Mouse (Mus musculus): ENCODE data around the gene Olfr354. TPM values are rescaled to one million over a fixed set of nuclear protein-coding genes. Genes with fewer than 3 reads are reported as not detected.

Gene Olfr354
- not detected in 2 replicates for polyA plus RNA-seq (2012; ENCODE audit: insufficient read depth, insufficient read length, missing spikeins)

DNA sequence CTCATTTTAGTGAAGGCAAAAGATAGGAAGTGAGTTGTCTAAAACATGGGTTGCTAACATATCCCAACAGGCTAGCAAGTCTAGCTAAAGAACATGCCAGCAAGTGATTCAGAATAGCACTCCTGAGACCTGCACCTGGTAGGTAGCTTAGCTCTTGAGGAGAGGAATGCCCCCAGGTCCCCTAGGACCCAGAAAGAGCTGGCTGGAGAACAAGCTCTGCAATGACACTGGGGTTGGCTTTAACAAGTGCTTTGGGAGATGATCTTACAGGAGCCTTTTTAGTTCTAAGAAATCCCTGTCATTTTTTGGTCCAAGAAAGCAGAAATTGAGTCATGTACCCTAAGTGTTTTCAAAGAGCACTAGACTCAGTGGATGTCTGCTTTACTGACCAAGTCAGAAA lies at the start of gene Olfr354:
TSS of gene Olfr354 (plus strand) at position 301 of the 400 bp plus-strand sequence.
- H3K27ac ChIP-seq (replicated peaks; ENCODE audit: low read depth, low read length), result no peak within 1 kb of the TSS
- no peak within 1 kb of the TSS for H3K4me3 ChIP-seq (ENCODE audit: insufficient read depth, low read depth, low read length)
- H3K4me1 ChIP-seq (ENCODE audit: control insufficient read depth, insufficient read depth, insufficient read length, low read length), result no peaks in the 10 kb centered on the region

DNA sequence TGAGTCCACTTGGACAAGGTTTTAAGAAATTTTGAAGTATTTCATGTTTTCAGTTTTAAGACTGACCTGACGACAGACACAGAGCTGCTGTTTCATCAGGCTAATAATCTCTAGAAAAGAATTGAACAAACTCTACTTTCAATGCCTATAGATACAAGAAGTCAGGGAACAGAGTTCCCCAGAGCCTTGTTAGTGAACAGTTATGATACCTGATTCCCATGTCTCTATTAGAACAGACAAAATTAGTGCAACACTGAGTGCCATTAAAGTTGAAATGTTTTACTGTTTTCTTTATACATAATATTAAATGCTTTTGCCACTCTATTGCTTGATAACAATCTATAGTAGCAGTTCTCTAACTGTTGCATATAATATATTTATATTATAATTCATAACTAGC lies 42.9 kb upstream of the Olfr354 start, which contains the start of gene Olfr351:
TSS of gene Olfr351 (minus strand) at position 101 of the 400 bp plus-strand sequence.
- H3K4me3 ChIP-seq (ENCODE audit: insufficient read depth, low read depth, low read length), result no peak within 1 kb of the TSS
- H3K4me1 ChIP-seq (ENCODE audit: control insufficient read depth, insufficient read depth, insufficient read length, low read length), result no peaks in the 10 kb centered on the region
- no peak within 1 kb of the TSS for H3K27ac ChIP-seq (replicated peaks; ENCODE audit: low read depth, low read length)

DNA sequence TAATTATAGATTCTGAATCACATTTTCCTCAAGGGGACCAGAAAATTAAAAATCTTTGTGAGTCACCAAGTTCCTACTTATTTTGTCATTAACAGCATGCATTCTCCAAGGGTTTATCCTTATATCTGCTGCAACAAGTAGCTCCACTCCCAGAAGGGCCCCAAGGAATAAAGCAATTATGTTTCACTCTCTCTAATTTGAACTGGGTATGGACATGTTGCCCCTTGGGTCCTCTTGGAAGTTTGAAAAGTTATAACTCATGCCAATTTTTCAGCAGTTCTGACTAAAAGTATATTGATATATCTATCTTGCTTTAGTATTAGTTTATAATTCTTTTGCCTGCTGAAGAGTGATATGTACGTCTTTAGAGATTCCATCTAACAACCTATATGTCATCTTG lies 37.3 kb upstream of the Olfr354 start, which contains the start of gene Olfr352:
TSS of gene Olfr352 (plus strand) at position 301 of the 400 bp plus-strand sequence.
- H3K27ac ChIP-seq (replicated peaks; ENCODE audit: low read depth, low read length), result no peak within 1 kb of the TSS
- H3K4me1 ChIP-seq (ENCODE audit: control insufficient read depth, insufficient read depth, insufficient read length, low read length), result no peaks in the 10 kb centered on the region
- H3K4me3 ChIP-seq (ENCODE audit: insufficient read depth, low read depth, low read length), result no peak within 1 kb of the TSS

DNA sequence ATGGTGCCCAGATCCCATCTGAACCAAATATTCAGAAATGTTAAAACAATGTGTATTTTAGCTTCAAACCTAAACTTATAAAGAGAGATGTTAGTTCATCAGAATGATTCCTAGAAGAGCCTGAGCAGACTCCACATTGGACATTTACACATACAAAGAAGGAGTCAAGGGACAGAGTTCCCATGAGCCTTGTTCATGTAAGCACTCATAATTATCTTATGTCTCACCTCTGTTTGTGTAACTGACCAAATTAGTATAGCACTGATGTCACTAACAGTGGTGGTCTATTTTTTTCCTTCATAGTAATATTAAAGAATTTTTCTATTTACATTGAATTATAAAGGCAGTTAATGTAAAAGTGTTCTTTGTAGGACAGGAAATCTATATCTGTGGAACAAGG lies 12.6 kb upstream of the Olfr354 start, which contains the start of gene Olfr353:
TSS of gene Olfr353 (minus strand) at position 101 of the 400 bp plus-strand sequence.
- Histone ChIP-seq H3K4me1 (ENCODE audit: control insufficient read depth, insufficient read depth, insufficient read length, low read length) (no peaks in the 10 kb centered on the region), H3K27ac (replicated peaks; ENCODE audit: low read depth, low read length) (no peak within 1 kb of the TSS), H3K4me3 (ENCODE audit: insufficient read depth, low read depth, low read length) (no peak within 1 kb of the TSS)

DNA sequence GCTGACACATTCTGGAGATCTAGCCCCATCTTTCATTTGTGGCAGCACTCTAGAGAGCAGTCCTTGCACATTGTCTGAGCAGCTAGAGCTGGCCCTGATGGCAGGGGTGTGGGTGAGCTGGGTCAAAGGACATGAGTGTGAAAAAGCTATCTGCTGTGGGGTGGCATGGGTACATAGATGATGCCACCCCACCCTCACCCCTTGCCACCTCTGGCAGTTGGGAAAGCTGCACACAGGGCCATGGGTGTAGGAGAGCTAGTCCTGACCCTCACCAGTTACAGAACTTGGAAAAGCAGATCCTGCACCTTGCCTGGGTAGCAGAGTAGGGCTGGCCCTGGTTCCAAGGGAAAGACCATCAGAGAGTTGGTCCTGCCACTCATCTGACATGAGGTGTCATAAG lies 8.4 kb upstream of the Olfr354 start:
- no peak overlapping the region for H3K4me3 ChIP-seq (ENCODE audit: insufficient read depth, low read depth, low read length)
- H3K4me1 ChIP-seq (ENCODE audit: control insufficient read depth, insufficient read depth, insufficient read length, low read length), result no peaks in the 10 kb centered on the region
- H3K27ac ChIP-seq (replicated peaks; ENCODE audit: low read depth, low read length), result no peak overlapping the region

DNA sequence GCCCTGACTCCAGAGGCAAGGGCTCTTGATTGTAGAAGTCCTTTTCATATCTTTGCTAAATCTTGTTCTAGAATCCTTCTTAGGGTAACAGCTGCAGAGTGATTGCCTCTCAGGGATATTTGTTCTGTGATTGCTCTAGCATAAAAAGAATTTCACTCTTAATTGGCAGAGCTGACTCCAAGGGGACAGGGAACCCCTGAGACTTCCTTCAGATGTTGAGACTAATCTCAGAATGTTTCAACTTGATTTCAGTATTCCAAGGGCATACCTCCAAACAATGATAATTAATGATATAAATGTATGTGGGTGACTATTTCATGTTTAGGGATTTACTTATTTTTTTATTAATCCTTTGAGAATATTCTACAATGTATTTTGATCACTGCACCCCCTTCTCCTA lies 23.3 kb downstream of the Olfr354 start, which contains the start of gene Olfr355:
TSS of gene Olfr355 (minus strand) at position 101 of the 400 bp plus-strand sequence.
- no peak within 1 kb of the TSS for H3K4me3 ChIP-seq (ENCODE audit: insufficient read depth, low read depth, low read length)
- no peaks in the 10 kb centered on the region for H3K4me1 ChIP-seq (ENCODE audit: control insufficient read depth, insufficient read depth, insufficient read length, low read length)
- no peak within 1 kb of the TSS for H3K27ac ChIP-seq (replicated peaks; ENCODE audit: low read depth, low read length)

DNA sequence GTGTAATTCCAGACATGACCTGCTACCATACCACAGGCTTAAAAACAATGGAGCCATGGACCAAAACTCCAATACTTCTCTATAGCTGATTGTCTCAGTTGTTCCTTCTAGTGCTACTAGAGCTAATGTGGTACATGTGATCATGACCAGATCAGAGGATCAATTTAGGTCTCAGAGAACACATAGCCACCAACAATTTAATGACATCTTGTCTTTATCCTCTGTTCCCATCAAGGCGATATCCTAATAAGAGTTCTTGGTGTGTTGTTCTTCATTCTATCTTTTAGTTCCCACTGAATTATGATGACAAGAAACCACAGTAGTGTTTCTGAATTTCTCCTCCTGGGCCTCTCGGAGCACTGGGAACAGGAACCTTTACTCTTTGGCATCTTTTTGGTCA lies 31.3 kb downstream of the Olfr354 start, which contains the start of gene Olfr356:
TSS of gene Olfr356 (plus strand) at position 301 of the 400 bp plus-strand sequence.
- Histone ChIP-seq H3K4me3 (ENCODE audit: insufficient read depth, low read depth, low read length) (no peak within 1 kb of the TSS), H3K4me1 (ENCODE audit: control insufficient read depth, insufficient read depth, insufficient read length, low read length) (no peaks in the 10 kb centered on the region), H3K27ac (replicated peaks; ENCODE audit: low read depth, low read length) (no peak within 1 kb of the TSS)

Other genes starting within 250 kb of the Olfr354 start
- gene Olfr346, start 219.9 kb upstream of the Olfr354 start, polyA plus RNA-seq (2012; ENCODE audit: insufficient read depth, insufficient read length, missing spikeins), result not detected in 2 replicates
- not detected in 2 replicates for gene Olfr347, start 173.8 kb upstream of the Olfr354 start, polyA plus RNA-seq (2012; ENCODE audit: insufficient read depth, insufficient read length, missing spikeins)
- gene Olfr348, start 121.4 kb upstream of the Olfr354 start, polyA plus RNA-seq (2012; ENCODE audit: insufficient read depth, insufficient read length, missing spikeins), result not detected in 2 replicates
- not detected in 2 replicates for gene Olfr50, start 115.1 kb upstream of the Olfr354 start, polyA plus RNA-seq (2012; ENCODE audit: insufficient read depth, insufficient read length, missing spikeins)
- gene Olfr3, start 88.6 kb upstream of the Olfr354 start, polyA plus RNA-seq (2012; ENCODE audit: insufficient read depth, insufficient read length, missing spikeins), result not detected in 2 replicates
- gene Olfr350, start 59.4 kb upstream of the Olfr354 start, polyA plus RNA-seq (2012; ENCODE audit: insufficient read depth, insufficient read length, missing spikeins), result not detected in 2 replicates
- gene Olfr351, start 43.0 kb upstream of the Olfr354 start, polyA plus RNA-seq (2012; ENCODE audit: insufficient read depth, insufficient read length, missing spikeins), result not detected in 2 replicates
- not detected in 2 replicates for gene Olfr352, start 37.2 kb upstream of the Olfr354 start, polyA plus RNA-seq (2012; ENCODE audit: insufficient read depth, insufficient read length, missing spikeins)
- not detected in 2 replicates for gene Olfr353, start 12.7 kb upstream of the Olfr354 start, polyA plus RNA-seq (2012; ENCODE audit: insufficient read depth, insufficient read length, missing spikeins)
- not detected in 2 replicates for gene Olfr355, start 23.2 kb downstream of the Olfr354 start, polyA plus RNA-seq (2012; ENCODE audit: insufficient read depth, insufficient read length, missing spikeins)
- gene Olfr356, start 31.4 kb downstream of the Olfr354 start, polyA plus RNA-seq (2012; ENCODE audit: insufficient read depth, insufficient read length, missing spikeins), result not detected in 2 replicates
- not detected in 2 replicates for gene Olfr357, start 88.1 kb downstream of the Olfr354 start, polyA plus RNA-seq (2012; ENCODE audit: insufficient read depth, insufficient read length, missing spikeins)
- not detected in 2 replicates for gene Olfr358, start 103.7 kb downstream of the Olfr354 start, polyA plus RNA-seq (2012; ENCODE audit: insufficient read depth, insufficient read length, missing spikeins)
- gene Olfr360, start 160.1 kb downstream of the Olfr354 start, polyA plus RNA-seq (2012; ENCODE audit: insufficient read depth, insufficient read length, missing spikeins), result not detected in 2 replicates
- not detected in 2 replicates for gene Olfr361, start 183.6 kb downstream of the Olfr354 start, polyA plus RNA-seq (2012; ENCODE audit: insufficient read depth, insufficient read length, missing spikeins)
- gene Olfr362, start 212.2 kb downstream of the Olfr354 start, polyA plus RNA-seq (2012; ENCODE audit: insufficient read depth, insufficient read length, missing spikeins), result not detected in 2 replicates
- not detected in 2 replicates for gene Olfr364-ps1, start 233.6 kb downstream of the Olfr354 start, polyA plus RNA-seq (2012; ENCODE audit: insufficient read depth, insufficient read length, missing spikeins)